Mouse (Mus musculus) myocyte (in vitro differentiated cells): Measurements from ENCODE around the gene Xcr1. TPM values are rescaled to one million over a fixed set of nuclear protein-coding genes. Genes with fewer than 3 reads are reported as not detected.

Source experiments
- H3K27me3 ChIP-seq: one replicate; pipeline ENCODE4 v1.6.1; 2011; ENCODE audit not compliant: control insufficient read depth, insufficient read depth, insufficient read length
- H3K36me3 ChIP-seq: one replicate; pipeline ENCODE4 v1.6.1; 2011; ENCODE audit not compliant: control insufficient read depth, insufficient read depth
- H3K4me2 ChIP-seq: one replicate; pipeline ENCODE4 v1.6.1; 2011; ENCODE audit warnings: low read depth, control low read depth
- H3K4me3 ChIP-seq: one replicate; pipeline ENCODE4 v1.5.1; 2011; ENCODE audit warnings: mild to moderate bottlenecking, control low read depth, moderate library complexity
- H3K79me2 ChIP-seq: one replicate; pipeline ENCODE4 v1.6.1; 2011; ENCODE audit not compliant: control insufficient read depth, insufficient read depth
- H3ac ChIP-seq: one replicate; pipeline ENCODE4 v1.6.1; 2011; ENCODE audit not compliant: control insufficient read depth, insufficient read length
- CEBPB ChIP-seq: IDR thresholded peaks from 2 replicates; pipeline ENCODE4 v1.6.1; 2011; ENCODE audit warnings: mild to moderate bottlenecking, moderate library complexity; ENCODE audit not compliant: poor library complexity, insufficient read depth, severe bottlenecking
- E2F4 ChIP-seq: IDR thresholded peaks from one replicate; pipeline ENCODE4 v1.6.1; 2011; ENCODE audit warnings: mild to moderate bottlenecking, control low read depth, moderate library complexity; ENCODE audit not compliant: insufficient read depth
- MAX ChIP-seq: IDR thresholded peaks from one replicate; pipeline ENCODE4 v1.6.1; 2011; ENCODE audit warnings: low read depth, mild to moderate bottlenecking, control low read depth
- MYOD1 ChIP-seq, 3 experiments: IDR thresholded peaks; one replicate each; pipeline ENCODE4 v1.6.1; 2011; ENCODE audit warnings: control low read depth in 2 of 3, low read depth in 2 of 3, mild to moderate bottlenecking in 2 of 3, moderate library complexity in 1 of 3; ENCODE audit not compliant: insufficient read length in 2 of 3, control insufficient read depth in 1 of 3
- MYOG ChIP-seq, 3 experiments: IDR thresholded peaks; one replicate each; pipeline ENCODE4 v1.6.1; 2011; ENCODE audit warnings: control low read depth in 2 of 3, low read depth in 2 of 3, mild to moderate bottlenecking in 2 of 3; ENCODE audit not compliant: insufficient read length in 2 of 3, control insufficient read depth in 1 of 3, insufficient read depth in 1 of 3
- POLR2A ChIP-seq: IDR thresholded peaks from one replicate; pipeline ENCODE4 v1.6.1; 2011; ENCODE audit warnings: low read depth, mild to moderate bottlenecking, control low read depth, moderate library complexity; ENCODE audit not compliant: insufficient read length
- POLR2AphosphoS2 ChIP-seq: IDR thresholded peaks from one replicate; pipeline ENCODE4 v1.6.1; 2011; ENCODE audit warnings: low read depth, control low read depth; ENCODE audit not compliant: insufficient read length
- REST ChIP-seq: IDR thresholded peaks from one replicate; pipeline ENCODE4 v1.6.1; 2011; ENCODE audit warnings: mild to moderate bottlenecking, control low read depth, moderate library complexity; ENCODE audit not compliant: insufficient read depth, insufficient read length
- SRF ChIP-seq: IDR thresholded peaks from one replicate; pipeline ENCODE4 v1.6.1; 2011; ENCODE audit warnings: low read depth; ENCODE audit not compliant: control insufficient read depth, insufficient read length
- TCF12 ChIP-seq: IDR thresholded peaks from one replicate; pipeline ENCODE4 v1.6.1; 2011; ENCODE audit warnings: mild to moderate bottlenecking, control low read depth; ENCODE audit not compliant: poor library complexity, insufficient read depth, severe bottlenecking
- TCF3 ChIP-seq: IDR thresholded peaks from one replicate; pipeline ENCODE4 v1.6.1; 2011; ENCODE audit warnings: low read depth, control low read depth; ENCODE audit not compliant: insufficient read length
- USF1 ChIP-seq: IDR thresholded peaks from one replicate; pipeline ENCODE4 v1.6.1; 2011; ENCODE audit warnings: low read depth, mild to moderate bottlenecking, control low read depth, moderate library complexity
- polyA plus RNA-seq: library from polyadenylated mRNA; unstranded; fragments of >200 nt; fragmentation: generic; extraction: Trizol; gene quantifications from one replicate; pipeline ENCODE4 v1.2.1, GENCODE M21; 2012; ENCODE audit warnings: missing spikeins

The Xcr1 gene
- polyA plus RNA-seq, 1 experiment: 0.04 TPM

- TF ChIP-seq MAX (no peak), TCF3 (no peak), SRF (no peak), CEBPB (0 out of 2 replicates have a peak, but pooled peaks have one; percentile 39), E2F4 (no peak), POLR2A (no peak), MYOG (IDR thresholded peaks at IDR 0.05; ENCODE audit: control insufficient read depth in 1 of 3, insufficient read depth in 1 of 3, insufficient read length in 2 of 3, low read depth in 2 of 3) (no peak), POLR2AphosphoS2 (no peak), MYOD1 (IDR thresholded peaks at IDR 0.05; ENCODE audit: control insufficient read depth in 1 of 3, insufficient read length in 2 of 3, low read depth in 2 of 3) (peak in 1 of 3 experiments; percentile 31), REST (no peak), TCF12 (no peak), USF1 (no peak)
- Histone ChIP-seq H3K4me3 (peak overlapping the region; percentile 71), H3K36me3 (no peaks in the 10 kb centered on the region), H3K79me2 (peaks cover 23% of the 10 kb centered on the region), H3K4me2 (peak overlapping the region; percentile 76), H3ac (peak overlapping the region; percentile 6), H3K27me3 (no peaks in the 10 kb centered on the region)
These were observed 11.1 kb downstream of the Xcr1 start for GRCm38 (mm10) chr9:123850705-123851061.

DNA sequence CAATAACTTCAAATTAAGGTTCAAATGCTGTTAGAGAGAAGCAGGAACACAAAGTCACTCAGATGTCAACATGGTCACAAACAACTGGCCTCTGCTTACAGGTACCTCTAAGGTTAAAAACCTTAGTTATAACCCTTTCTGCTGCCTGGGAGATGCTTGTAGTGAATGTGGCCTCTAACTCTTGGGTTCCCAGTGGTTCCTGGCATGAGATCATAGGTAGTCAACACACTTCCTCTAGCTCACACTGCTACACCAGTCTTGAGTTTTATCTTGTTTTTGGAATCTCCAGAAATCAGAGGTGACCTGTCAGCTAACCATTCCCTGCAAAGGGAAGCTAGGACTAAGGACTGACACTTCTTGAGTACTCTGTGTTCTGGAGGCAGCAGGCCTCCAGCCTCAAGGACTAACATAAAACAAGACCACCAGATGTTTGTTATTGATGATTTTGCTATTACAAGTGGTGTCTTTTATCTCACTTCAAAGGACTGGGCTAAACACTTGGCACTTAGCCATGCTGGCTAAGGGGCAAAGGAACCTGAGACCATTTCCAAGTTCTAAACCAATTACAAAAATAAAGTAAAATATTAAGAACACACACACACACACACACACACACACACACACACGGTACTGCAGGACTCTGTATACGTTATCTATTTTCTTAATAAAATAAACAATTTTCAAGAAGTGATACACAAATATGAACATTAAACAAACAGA lies 11.7 kb downstream of the Xcr1 start:
- TF ChIP-seq USF1: no peak
- TF ChIP-seq MAX: no peak
- no peak for TF ChIP-seq REST
- no peak for TF ChIP-seq MYOD1 (IDR thresholded peaks at IDR 0.05; ENCODE audit: control insufficient read depth in 1 of 3, insufficient read length in 2 of 3, low read depth in 2 of 3)
- no peak for TF ChIP-seq TCF12
- TF ChIP-seq TCF3: no peak
- TF ChIP-seq MYOG (IDR thresholded peaks at IDR 0.05; ENCODE audit: control insufficient read depth in 1 of 3, insufficient read depth in 1 of 3, insufficient read length in 2 of 3, low read depth in 2 of 3): no peak
- TF ChIP-seq POLR2AphosphoS2: no peak
- no peak for TF ChIP-seq SRF
- TF ChIP-seq POLR2A: no peak
- no peak for TF ChIP-seq E2F4
- TF ChIP-seq CEBPB: no peak
- Histone ChIP-seq H3K4me2 (peak overlapping the region; percentile 76), H3K79me2 (peaks cover 23% of the 10 kb centered on the region), H3K36me3 (no peaks in the 10 kb centered on the region), H3ac (no peak overlapping the region), H3K27me3 (no peaks in the 10 kb centered on the region), H3K4me3 (peak overlapping the region; percentile 71)

- Histone ChIP-seq H3K36me3 (no peaks in the 10 kb centered on the region), H3K27me3 (no peaks in the 10 kb centered on the region), H3K79me2 (peaks cover 23% of the 10 kb centered on the region), H3ac (no peak overlapping the region), H3K4me2 (no peak overlapping the region), H3K4me3 (no peak overlapping the region)
- no peak for TF ChIP-seq CEBPB
- no peak for TF ChIP-seq USF1
- TF ChIP-seq E2F4: no peak
- no peak for TF ChIP-seq MAX
- TF ChIP-seq POLR2A: no peak
- TF ChIP-seq POLR2AphosphoS2: no peak
- TF ChIP-seq TCF12: no peak
- TF ChIP-seq REST: no peak
These were observed 15.3 kb downstream of the Xcr1 start for GRCm38 (mm10) chr9:123846490-123846889.

DNA sequence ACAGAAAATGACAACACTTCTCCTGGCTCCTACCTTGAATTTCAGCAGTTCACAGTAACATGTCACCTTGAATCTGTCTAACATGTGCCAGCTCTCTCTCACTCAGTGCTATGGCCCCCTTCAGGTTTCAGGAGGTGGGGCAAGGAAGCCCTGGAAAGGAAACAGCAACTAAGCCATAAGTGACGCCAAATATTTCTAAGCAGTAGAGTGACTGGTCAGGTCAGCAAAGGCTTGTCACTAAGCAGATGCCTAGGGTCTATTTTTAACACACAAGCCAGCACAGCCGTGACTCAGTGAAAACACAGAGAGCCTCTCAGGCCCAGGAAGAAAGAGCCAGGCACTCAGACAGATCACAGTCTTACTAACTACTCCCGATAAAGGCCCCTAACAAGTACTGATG lies 16.7 kb downstream of the Xcr1 start:
- H3K4me3 ChIP-seq: no peak overlapping the region
- H3K4me2 ChIP-seq: peak overlapping the region; percentile 63
- H3ac ChIP-seq: no peak overlapping the region

GRCm38 (mm10) chr9:123844468-123844867 lies 17.4 kb downstream of the Xcr1 start:
- peak overlapping the region; percentile 63 for H3K4me2 ChIP-seq
- TF ChIP-seq SRF (no peak), POLR2A (no peak), E2F4 (no peak), TCF12 (no peak), TCF3 (no peak), REST (no peak), POLR2AphosphoS2 (no peak), MYOG (IDR thresholded peaks at IDR 0.05; ENCODE audit: control insufficient read depth in 1 of 3, insufficient read depth in 1 of 3, insufficient read length in 2 of 3, low read depth in 2 of 3) (no peak), MAX (no peak), CEBPB (no peak), USF1 (no peak), MYOD1 (IDR thresholded peaks at IDR 0.05; ENCODE audit: control insufficient read depth in 1 of 3, insufficient read length in 2 of 3, low read depth in 2 of 3) (no peak)
- no peak overlapping the region for H3K4me3 ChIP-seq
- no peak overlapping the region for H3ac ChIP-seq
- H3K79me2 ChIP-seq: peaks cover 14% of the 10 kb centered on the region
- peaks cover 12% of the 10 kb centered on the region for H3K36me3 ChIP-seq
- H3K27me3 ChIP-seq: no peaks in the 10 kb centered on the region

More for the DNA sequence above, 16.7 kb downstream of the Xcr1 start:
- peaks cover 7% of the 10 kb centered on the region for H3K36me3 ChIP-seq
- peaks cover 19% of the 10 kb centered on the region for H3K79me2 ChIP-seq
- no peaks in the 10 kb centered on the region for H3K27me3 ChIP-seq
- no peak for TF ChIP-seq TCF12
- TF ChIP-seq CEBPB: no peak
- TF ChIP-seq POLR2A: no peak
- TF ChIP-seq MYOG (IDR thresholded peaks at IDR 0.05; ENCODE audit: control insufficient read depth in 1 of 3, insufficient read depth in 1 of 3, insufficient read length in 2 of 3, low read depth in 2 of 3): no peak
- TF ChIP-seq E2F4: no peak
- TF ChIP-seq MAX: no peak
- no peak for TF ChIP-seq POLR2AphosphoS2
- no peak for TF ChIP-seq SRF
